Mouse (Mus musculus): ENCODE results near the gene Glt8d1. TPM values are rescaled to one million over a fixed set of nuclear protein-coding genes. Genes with fewer than 3 reads are reported as not detected.

Glt8d1 gene
- polyA plus RNA-seq, 1 experiment from 2014 or later = 54.4 TPM

DNA sequence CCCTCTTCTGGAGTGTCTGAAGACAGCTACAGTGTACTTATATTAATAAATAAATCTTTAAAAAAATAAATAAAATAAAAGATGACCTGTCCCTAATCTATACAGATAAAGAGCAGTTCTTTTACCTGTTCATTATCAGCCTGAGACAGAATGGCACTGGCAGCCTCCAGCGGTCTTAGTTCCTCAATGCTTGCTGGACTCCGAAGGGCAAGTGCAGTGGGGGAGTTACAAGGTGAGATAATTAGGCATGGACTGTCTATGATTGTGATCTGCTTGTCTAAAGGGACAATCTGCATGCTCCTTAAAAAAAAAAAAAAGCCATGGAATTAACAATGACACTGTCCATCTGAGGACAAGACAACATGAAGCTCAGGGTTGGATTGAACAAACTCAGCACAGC is 12.7 kb downstream of the Glt8d1 start:
- peaks cover 14% of the 10 kb centered on the region for H3K4me1 ChIP-seq
- no peaks in the 10 kb centered on the region for H3K27me3 ChIP-seq (replicated peaks)
- H3K27ac ChIP-seq (replicated peaks) = no peak overlapping the region
- WGBS = 98% methylated on average over 2 of the region's 2 CpGs
- no peak overlapping the region for H3K9ac ChIP-seq (replicated peaks)
- H3K36me3 ChIP-seq = peaks cover 77% of the 10 kb centered on the region
- H3K9me3 ChIP-seq (replicated peaks) = no peaks in the 10 kb centered on the region
- no peak overlapping the region for H3K4me3 ChIP-seq (replicated peaks)
- no peak overlapping the region for H3K4me2 ChIP-seq
- no peak for ATAC-seq (ENCODE audit: low FRiP score)

DNA sequence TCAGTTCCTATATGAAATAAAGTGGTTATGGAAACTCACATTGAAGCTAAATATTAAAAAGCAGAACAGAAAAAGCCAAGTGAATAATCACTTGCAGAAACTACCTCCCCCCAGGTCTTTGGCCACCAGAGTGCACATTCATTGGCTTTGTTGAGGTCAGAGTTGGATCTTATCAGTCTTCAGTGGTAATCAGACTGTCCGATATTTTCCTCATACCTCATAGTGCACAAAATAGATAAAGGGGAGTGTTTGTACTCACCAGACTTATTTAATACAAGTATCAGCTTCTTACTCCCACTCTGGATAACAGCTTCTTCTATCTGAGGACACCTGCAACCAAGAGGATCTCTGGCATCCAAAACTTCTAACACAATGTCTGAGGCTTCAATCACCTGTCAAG is 14.9 kb downstream of the Glt8d1 start:
- ATAC-seq (ENCODE audit: low FRiP score) = no peak
- Histone ChIP-seq H3K4me1 (peaks cover 24% of the 10 kb centered on the region), H3K9ac (replicated peaks) (no peak overlapping the region), H3K9me3 (replicated peaks) (no peaks in the 10 kb centered on the region), H3K4me3 (replicated peaks) (no peak overlapping the region), H3K36me3 (peaks cover 59% of the 10 kb centered on the region), H3K4me2 (no peak overlapping the region), H3K27me3 (replicated peaks) (no peaks in the 10 kb centered on the region), H3K27ac (replicated peaks) (no peak overlapping the region)
- 93% methylated on average over 1 of the region's 1 CpGs for WGBS

DNA sequence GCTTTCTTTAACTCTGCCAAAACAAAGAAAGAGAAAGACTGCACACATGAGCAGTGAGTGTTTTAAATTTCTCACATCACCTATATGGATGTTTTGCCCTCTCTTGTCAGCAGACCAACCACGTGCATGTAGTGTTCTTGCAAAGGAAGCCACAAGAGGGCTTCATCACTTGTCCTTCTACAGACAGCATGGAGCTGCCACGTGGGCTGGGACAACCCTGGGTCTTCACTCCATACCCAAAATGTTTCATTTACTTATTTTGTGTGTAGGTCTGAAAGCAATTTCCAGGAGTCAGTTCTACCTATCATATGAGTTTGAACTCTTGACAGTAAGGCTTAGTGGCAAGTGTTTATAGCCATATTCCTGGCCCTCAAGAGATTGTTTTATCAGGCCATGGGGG is 16.7 kb downstream of the Glt8d1 start:
- H3K36me3 ChIP-seq = peaks cover 42% of the 10 kb centered on the region
- no peak for ATAC-seq (ENCODE audit: low FRiP score)
- no peaks in the 10 kb centered on the region for H3K27me3 ChIP-seq (replicated peaks)
- H3K9me3 ChIP-seq (replicated peaks) = no peaks in the 10 kb centered on the region
- H3K4me1 ChIP-seq = peaks cover 29% of the 10 kb centered on the region
- H3K4me2 ChIP-seq = peak overlapping the region; percentile 91
- 0% methylated on average over 2 of the region's 2 CpGs for WGBS
- peak overlapping the region; percentile 91 for H3K9ac ChIP-seq (replicated peaks)
- no peak overlapping the region for H3K27ac ChIP-seq (replicated peaks)
- peak overlapping the region; percentile 66 for H3K4me3 ChIP-seq (replicated peaks)

DNA sequence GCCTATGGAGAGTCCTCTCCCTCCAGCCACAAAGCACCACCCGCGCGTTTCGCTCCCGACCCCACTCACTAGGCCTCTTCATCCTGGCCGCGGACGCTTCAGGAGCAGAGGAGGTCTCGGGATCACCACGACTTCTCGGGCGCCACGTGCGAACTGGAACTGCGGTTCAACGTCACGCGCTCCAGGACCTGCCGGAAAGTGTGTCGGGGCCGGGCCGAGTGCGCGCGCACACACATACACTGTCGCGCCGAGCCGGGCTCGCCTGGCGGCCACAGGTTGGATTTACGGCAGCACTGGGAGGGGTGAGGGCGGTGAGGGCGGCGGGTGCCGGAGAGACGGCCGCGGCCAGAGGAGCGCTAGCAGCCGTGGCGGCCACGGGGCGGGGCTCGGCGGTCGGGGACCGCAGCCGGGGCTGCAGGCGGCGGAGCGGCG is 17.7 kb downstream of the Glt8d1 start, which contains the start of the genes Pbrm1 and Gnl3:
Gene Pbrm1, plus strand, starts transcription at position 279 of the 432 bp plus-strand sequence.
Gene Gnl3, minus strand, starts transcription at position 293 of the 432 bp plus-strand sequence.
- H3K9me3 ChIP-seq (replicated peaks) = no peaks in the 10 kb centered on the region
- peak; percentile 96 for ATAC-seq (ENCODE audit: low FRiP score)
- peak within 1 kb of the TSS; percentile 91 for H3K9ac ChIP-seq (replicated peaks)
- H3K4me3 ChIP-seq (replicated peaks) = peak within 1 kb of the TSS; percentile 66
- H3K4me1 ChIP-seq = peaks cover 29% of the 10 kb centered on the region
- H3K27ac ChIP-seq (replicated peaks) = peak within 1 kb of the TSS; percentile 99
- H3K27me3 ChIP-seq (replicated peaks) = no peaks in the 10 kb centered on the region
- peaks cover 33% of the 10 kb centered on the region for H3K36me3 ChIP-seq
- 1% methylated on average over 43 of the region's 53 CpGs for whole genome bisulfite sequencing
- H3K4me2 ChIP-seq = peak within 1 kb of the TSS; percentile 91

DNA sequence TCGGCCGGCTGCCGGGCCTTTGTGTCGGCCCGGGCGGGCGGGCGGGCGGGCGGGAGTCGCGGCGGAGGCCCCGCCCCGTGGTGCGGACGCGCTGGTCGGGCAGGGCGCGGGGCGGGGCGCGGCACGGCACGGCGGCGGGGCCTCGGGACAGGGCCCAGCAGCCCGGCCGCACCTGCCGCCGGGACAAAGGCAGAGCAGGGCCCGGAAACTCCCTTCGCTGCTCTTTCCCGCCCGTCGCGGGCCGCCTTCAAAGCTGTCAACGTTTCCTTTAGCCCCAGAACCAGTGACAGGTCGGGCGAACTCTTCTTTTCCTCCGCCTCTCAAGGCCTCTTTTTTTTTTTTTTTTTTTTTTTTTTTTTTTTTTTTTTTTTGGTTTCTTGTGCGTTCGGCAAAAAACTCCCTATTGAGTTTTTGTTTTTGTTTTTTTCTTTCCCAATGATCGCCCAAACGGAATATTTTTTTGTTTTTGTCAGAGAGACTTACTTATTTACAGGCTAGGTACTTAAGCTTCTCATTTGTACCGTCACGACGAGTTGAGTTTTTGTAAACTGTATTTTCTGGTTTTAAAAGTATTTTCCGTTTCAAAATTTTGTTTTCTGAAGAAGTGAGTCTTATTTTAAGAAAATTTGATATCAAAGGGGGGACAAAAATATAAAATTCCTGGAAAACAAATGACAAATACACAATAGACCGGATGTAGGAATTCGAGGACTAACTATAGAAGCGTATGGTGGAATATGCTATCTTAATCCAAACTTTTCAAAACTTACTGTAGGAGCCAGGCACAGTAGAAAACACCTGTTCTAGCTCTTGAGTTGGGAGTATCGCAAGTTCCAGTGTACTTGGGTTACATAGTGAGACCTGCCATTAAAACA is 18.4 kb downstream of the Glt8d1 start:
- H3K27me3 ChIP-seq (replicated peaks) = no peaks in the 10 kb centered on the region
- H3K27ac ChIP-seq (replicated peaks) = peak overlapping the region; percentile 99
- ATAC-seq (ENCODE audit: low FRiP score) = peak; percentile 95
- peak overlapping the region; percentile 54 for H3K4me2 ChIP-seq
- H3K36me3 ChIP-seq = peaks cover 31% of the 10 kb centered on the region
- H3K4me1 ChIP-seq = peaks cover 29% of the 10 kb centered on the region
- WGBS = 8% methylated on average over 34 of the region's 56 CpGs
- H3K4me3 ChIP-seq (replicated peaks) = peak overlapping the region; percentile 66
- H3K9ac ChIP-seq (replicated peaks) = peak overlapping the region; percentile 91
- H3K9me3 ChIP-seq (replicated peaks) = no peaks in the 10 kb centered on the region

DNA sequence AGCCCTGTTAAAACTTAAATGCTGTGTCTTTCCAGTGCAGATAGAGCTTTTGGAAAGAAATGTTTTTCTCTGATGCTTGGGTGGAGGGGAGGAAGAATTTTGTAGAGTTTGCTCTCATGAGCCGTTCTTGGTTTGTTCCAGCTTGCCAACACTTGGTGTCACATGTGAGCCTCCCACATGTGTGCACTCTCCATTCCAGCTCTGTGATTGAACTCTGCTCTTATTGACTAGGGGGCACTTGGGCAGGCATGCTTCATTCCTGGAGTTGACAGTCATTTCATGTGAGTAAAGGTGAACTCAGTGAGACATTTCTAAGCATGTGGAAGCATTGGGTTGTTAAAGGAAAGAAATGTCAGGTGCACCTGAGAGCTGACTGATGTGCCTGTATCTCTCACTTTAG is 21.4 kb downstream of the Glt8d1 start:
- no peaks in the 10 kb centered on the region for H3K9me3 ChIP-seq (replicated peaks)
- peaks cover 24% of the 10 kb centered on the region for H3K4me1 ChIP-seq
- peaks cover 32% of the 10 kb centered on the region for H3K36me3 ChIP-seq
- WGBS = 45% methylated on average over 1 of the region's 1 CpGs
- H3K4me2 ChIP-seq = no peak overlapping the region
- no peak overlapping the region for H3K27ac ChIP-seq (replicated peaks)
- H3K9ac ChIP-seq (replicated peaks) = no peak overlapping the region
- H3K27me3 ChIP-seq (replicated peaks) = no peaks in the 10 kb centered on the region
- H3K4me3 ChIP-seq (replicated peaks) = no peak overlapping the region
- ATAC-seq (ENCODE audit: low FRiP score) = no peak

DNA sequence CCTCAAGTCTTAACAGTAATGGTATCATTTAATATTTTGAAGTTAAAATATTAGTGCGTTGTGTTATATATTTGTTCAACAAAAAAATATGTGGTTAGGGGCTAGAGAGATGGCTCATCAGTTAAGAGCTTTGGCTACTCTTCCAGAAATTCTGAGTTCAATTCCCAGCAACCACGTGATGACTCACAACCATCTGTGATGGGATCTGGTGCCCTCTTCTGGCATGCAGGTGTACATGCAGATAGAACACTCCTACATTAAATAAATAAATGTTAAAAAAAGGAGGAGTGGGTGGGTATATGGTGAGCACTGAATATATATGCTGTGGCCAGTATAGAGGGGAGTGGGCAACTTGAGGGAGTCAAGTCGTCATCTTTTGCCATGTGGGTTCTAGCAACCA is 24.6 kb downstream of the Glt8d1 start:
- no peak overlapping the region for H3K27ac ChIP-seq (replicated peaks)
- ATAC-seq (ENCODE audit: low FRiP score) = no peak
- H3K9me3 ChIP-seq (replicated peaks) = no peaks in the 10 kb centered on the region
- peaks cover 5% of the 10 kb centered on the region for H3K4me1 ChIP-seq
- no peak overlapping the region for H3K4me3 ChIP-seq (replicated peaks)
- H3K9ac ChIP-seq (replicated peaks) = no peak overlapping the region
- H3K36me3 ChIP-seq = peaks cover 47% of the 10 kb centered on the region
- H3K27me3 ChIP-seq (replicated peaks) = no peaks in the 10 kb centered on the region
- H3K4me2 ChIP-seq = no peak overlapping the region
- WGBS = 83% methylated on average over 3 of the region's 3 CpGs

DNA sequence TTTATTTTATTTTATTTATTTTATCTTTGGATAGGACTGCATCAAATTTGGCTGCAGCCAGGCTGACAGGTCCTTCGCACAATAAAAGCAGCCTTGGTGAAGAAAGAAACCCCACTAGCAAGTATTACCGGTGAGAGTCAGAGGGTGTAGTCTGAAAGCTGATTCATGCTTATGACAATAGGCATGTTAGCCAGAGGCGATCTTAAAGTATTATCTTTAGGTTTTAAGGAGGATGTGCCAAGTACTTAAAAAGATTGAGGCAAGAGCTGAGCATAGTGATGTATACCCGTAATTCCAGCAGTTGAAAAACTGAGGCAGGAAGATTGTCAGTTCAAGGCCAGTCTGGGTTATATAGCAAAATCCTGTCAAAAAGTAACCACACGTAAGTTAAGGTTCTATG is 44.1 kb downstream of the Glt8d1 start:
- ATAC-seq (ENCODE audit: low FRiP score) = no peak
- WGBS = 95% methylated on average over 5 of the region's 5 CpGs

DNA sequence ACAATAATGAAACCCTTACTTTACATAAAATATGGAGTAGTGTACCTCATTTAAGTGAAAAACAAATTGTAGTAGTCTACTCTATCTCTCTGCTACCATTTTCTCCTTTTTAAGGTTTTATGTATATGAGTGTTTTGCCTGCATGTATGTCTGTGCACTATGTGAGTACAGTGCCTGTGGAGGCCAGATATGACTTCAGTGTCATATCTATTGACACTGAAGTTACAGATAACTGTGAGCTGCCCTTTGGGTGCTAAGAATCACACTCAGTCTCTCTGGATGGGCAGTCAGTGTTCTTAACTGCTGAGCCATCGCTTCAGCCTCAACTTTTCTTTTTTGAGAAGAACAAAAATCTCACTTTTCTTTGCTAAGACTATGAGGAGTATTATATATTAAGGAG is 44.6 kb downstream of the Glt8d1 start:
- no peaks in the 10 kb centered on the region for H3K9me3 ChIP-seq (replicated peaks)
- H3K9ac ChIP-seq (replicated peaks) = no peak overlapping the region
- peaks cover 63% of the 10 kb centered on the region for H3K36me3 ChIP-seq
- H3K4me1 ChIP-seq = no peaks in the 10 kb centered on the region
- ATAC-seq (ENCODE audit: low FRiP score) = no peak
- no peak overlapping the region for H3K4me2 ChIP-seq
- WGBS = 100% methylated on average over 1 of the region's 1 CpGs
- H3K4me3 ChIP-seq (replicated peaks) = no peak overlapping the region
- no peak overlapping the region for H3K27ac ChIP-seq (replicated peaks)
- H3K27me3 ChIP-seq (replicated peaks) = no peaks in the 10 kb centered on the region

More for the DNA sequence above, 44.1 kb downstream of the Glt8d1 start:
- H3K36me3 ChIP-seq = peaks cover 58% of the 10 kb centered on the region
- no peak overlapping the region for H3K4me3 ChIP-seq (replicated peaks)
- H3K4me1 ChIP-seq = no peaks in the 10 kb centered on the region
- H3K9me3 ChIP-seq (replicated peaks) = no peaks in the 10 kb centered on the region
- H3K27ac ChIP-seq (replicated peaks) = no peak overlapping the region
- H3K4me2 ChIP-seq = no peak overlapping the region
- no peak overlapping the region for H3K9ac ChIP-seq (replicated peaks)
- no peaks in the 10 kb centered on the region for H3K27me3 ChIP-seq (replicated peaks)

Other genes with a start within 250 kb of the Glt8d1 start
- 23.0 and 25.2 TPM in 2 replicates for gene Tmem110, start 175.8 kb upstream of the Glt8d1 start, polyA plus RNA-seq (2015; fragmentation: Nextera tagmentation; extraction: Ambion mirVana)
- 3.0 TPM in 2 replicates for gene Mustn1, start 122.2 kb upstream of the Glt8d1 start, polyA plus RNA-seq (2015; fragmentation: Nextera tagmentation; extraction: Ambion mirVana)
- gene Itih4, start 114.9 kb upstream of the Glt8d1 start, polyA plus RNA-seq (2015; fragmentation: Nextera tagmentation; extraction: Ambion mirVana) = 0.08 and 0.18 TPM in 2 replicates
- gene Itih3, start 77.6 kb upstream of the Glt8d1 start, polyA plus RNA-seq (2015; fragmentation: Nextera tagmentation; extraction: Ambion mirVana) = 1.6 and 1.7 TPM in 2 replicates
- gene Itih1, start 58.1 kb upstream of the Glt8d1 start, polyA plus RNA-seq (2015; fragmentation: Nextera tagmentation; extraction: Ambion mirVana) = not detected in 2 replicates
- 15.8 and 16.6 TPM in 2 replicates for gene Nek4, start 50.0 kb upstream of the Glt8d1 start, polyA plus RNA-seq (2015; fragmentation: Nextera tagmentation; extraction: Ambion mirVana)
- 363 and 381 TPM in 2 replicates for gene Spcs1, start 272 bp downstream of the Glt8d1 start, polyA plus RNA-seq (2015; fragmentation: Nextera tagmentation; extraction: Ambion mirVana)
- 102 and 106 TPM in 2 replicates for gene Pbrm1, start 17.7 kb downstream of the Glt8d1 start, polyA plus RNA-seq (2015; fragmentation: Nextera tagmentation; extraction: Ambion mirVana)
- gene Gnl3, start 17.8 kb downstream of the Glt8d1 start, polyA plus RNA-seq (2015; fragmentation: Nextera tagmentation; extraction: Ambion mirVana) = 53.6 and 72.9 TPM in 2 replicates
- 71.6 and 73.4 TPM in 2 replicates for gene Smim4, start 127.6 kb downstream of the Glt8d1 start, polyA plus RNA-seq (2015; fragmentation: Nextera tagmentation; extraction: Ambion mirVana)
- gene Nt5dc2, start 129.7 kb downstream of the Glt8d1 start, polyA plus RNA-seq (2015; fragmentation: Nextera tagmentation; extraction: Ambion mirVana) = 226 and 228 TPM in 2 replicates
- 16.9 and 18.1 TPM in 2 replicates for gene Stab1, start 167.2 kb downstream of the Glt8d1 start, polyA plus RNA-seq (2015; fragmentation: Nextera tagmentation; extraction: Ambion mirVana)
- gene Tnnc1, start 206.9 kb downstream of the Glt8d1 start, polyA plus RNA-seq (2015; fragmentation: Nextera tagmentation; extraction: Ambion mirVana) = 24.5 and 36.3 TPM in 2 replicates
- gene Nisch, start 215.5 kb downstream of the Glt8d1 start, polyA plus RNA-seq (2015; fragmentation: Nextera tagmentation; extraction: Ambion mirVana) = 309 and 327 TPM in 2 replicates
- gene Sema3g, start 216.5 kb downstream of the Glt8d1 start, polyA plus RNA-seq (2015; fragmentation: Nextera tagmentation; extraction: Ambion mirVana) = 0.47 and 0.69 TPM in 2 replicates
- 10.4 and 10.9 TPM in 2 replicates for gene Phf7, start 249.9 kb downstream of the Glt8d1 start, polyA plus RNA-seq (2015; fragmentation: Nextera tagmentation; extraction: Ambion mirVana)

Measured in neural tube, embryonic 15.5 days (tissue).